Mouse (Mus musculus): ENCODE data around the gene Arhgap6.

Arhgap6 gene

GRCm38 (mm10) chrX:168794974-168795858 is at the start of gene Arhgap6:
Gene Arhgap6 (plus strand): TSS chrX:168795099.
- DNase-seq (ENCODE audit: low spot score): peak; percentile 16

GRCm38 (mm10) chrX:168747011-168747410 is 47.9 kb upstream of the Arhgap6 start:
- no peak for DNase-seq (ENCODE audit: low spot score)

GRCm38 (mm10) chrX:168795859-168796848 is 1.3 kb downstream of the Arhgap6 start:
- peak; percentile 3 for DNase-seq (ENCODE audit: low spot score)

- DNase-seq (ENCODE audit: low spot score): no peak
Measured at GRCm38 (mm10) chrX:168804677-168805076, 9.8 kb downstream of the Arhgap6 start.

GRCm38 (mm10) chrX:168810513-168811265 is 15.8 kb downstream of the Arhgap6 start:
- DNase-seq (ENCODE audit: low spot score): no peak

- DNase-seq (ENCODE audit: low spot score): no peak
Measured at GRCm38 (mm10) chrX:168818858-168819257, 24.0 kb downstream of the Arhgap6 start.

GRCm38 (mm10) chrX:168824166-168824565 is 29.3 kb downstream of the Arhgap6 start:
- DNase-seq (ENCODE audit: low spot score): no peak

GRCm38 (mm10) chrX:168832343-168832742 is 37.4 kb downstream of the Arhgap6 start:
- no peak for DNase-seq (ENCODE audit: low spot score)

GRCm38 (mm10) chrX:168848062-168848461 is 53.2 kb downstream of the Arhgap6 start:
- no peak for DNase-seq (ENCODE audit: low spot score)

GRCm38 (mm10) chrX:168874688-168875087 is 79.8 kb downstream of the Arhgap6 start:
- no peak for DNase-seq (ENCODE audit: low spot score)

- no peak for DNase-seq (ENCODE audit: low spot score)
Measured at GRCm38 (mm10) chrX:168903557-168903956, 108.7 kb downstream of the Arhgap6 start.

- DNase-seq (ENCODE audit: low spot score): no peak
Measured at GRCm38 (mm10) chrX:168904086-168904485, 109.2 kb downstream of the Arhgap6 start.

- no peak for DNase-seq (ENCODE audit: low spot score)
Measured at GRCm38 (mm10) chrX:168907586-168907985, 112.7 kb downstream of the Arhgap6 start.

GRCm38 (mm10) chrX:168913519-168913918 is 118.6 kb downstream of the Arhgap6 start:
- DNase-seq (ENCODE audit: low spot score): no peak

- no peak for DNase-seq (ENCODE audit: low spot score)
Measured at GRCm38 (mm10) chrX:168920942-168921341, 126.0 kb downstream of the Arhgap6 start.

- no peak for DNase-seq (ENCODE audit: low spot score)
Measured at GRCm38 (mm10) chrX:168932420-168932819, 137.5 kb downstream of the Arhgap6 start.

- DNase-seq (ENCODE audit: low spot score): no peak
Measured at GRCm38 (mm10) chrX:168935447-168935846, 140.5 kb downstream of the Arhgap6 start.

GRCm38 (mm10) chrX:168937941-168938340 is 143.0 kb downstream of the Arhgap6 start:
- peak; percentile 22 for DNase-seq (ENCODE audit: low spot score)

- no peak for DNase-seq (ENCODE audit: low spot score)
Measured at GRCm38 (mm10) chrX:168941684-168942083, 146.8 kb downstream of the Arhgap6 start.

GRCm38 (mm10) chrX:168943217-168943616 is 148.3 kb downstream of the Arhgap6 start:
- DNase-seq (ENCODE audit: low spot score): no peak

GRCm38 (mm10) chrX:168975444-168975843 is 180.5 kb downstream of the Arhgap6 start:
- no peak for DNase-seq (ENCODE audit: low spot score)

- DNase-seq (ENCODE audit: low spot score): no peak
Measured at GRCm38 (mm10) chrX:168977776-168978175, 182.9 kb downstream of the Arhgap6 start.
